Mouse (Mus musculus): ENCODE measurements at regions not wholly inside any gene's neighbourhood (a gene's known extent, or its start where the extent isn't known, plus 50 kb on each side); places are given as distances from the start of the nearest gene placed in this dataset.

DNA sequence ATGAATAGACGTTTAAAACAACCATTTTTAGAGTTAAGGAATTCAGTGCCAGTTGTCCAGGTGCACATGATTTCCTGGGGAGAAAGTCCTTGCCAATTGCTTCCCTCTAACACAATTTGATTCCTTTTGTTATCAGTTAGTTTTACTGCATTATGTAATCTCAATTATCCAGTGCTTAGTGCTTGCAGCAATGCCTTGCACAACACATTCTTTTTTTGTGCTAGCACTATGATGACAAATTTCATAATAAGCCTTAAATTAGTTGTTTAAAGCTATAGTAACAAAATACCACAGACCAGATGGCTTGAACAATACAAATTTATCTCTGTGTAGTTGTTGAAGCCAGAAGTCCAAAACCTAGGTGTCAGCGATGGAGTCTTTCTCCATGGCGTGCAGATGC lies 130.7 kb upstream of the Fut8 start:
- TF ChIP-seq POLR2A (IDR thresholded peaks at IDR 0.05; ENCODE audit: low read depth, low read length) (no peak), CTCF (IDR thresholded peaks at IDR 0.05; ENCODE audit: extremely low read depth, insufficient read depth, insufficient read length, insufficient replicate concordance) (no peak)
